Mouse (Mus musculus): Measurements from ENCODE around the gene Noxa1.
A peak's percentile ranks its signal among the peaks of the same experiment; 100 is the strongest.

Noxa1 gene

DNA sequence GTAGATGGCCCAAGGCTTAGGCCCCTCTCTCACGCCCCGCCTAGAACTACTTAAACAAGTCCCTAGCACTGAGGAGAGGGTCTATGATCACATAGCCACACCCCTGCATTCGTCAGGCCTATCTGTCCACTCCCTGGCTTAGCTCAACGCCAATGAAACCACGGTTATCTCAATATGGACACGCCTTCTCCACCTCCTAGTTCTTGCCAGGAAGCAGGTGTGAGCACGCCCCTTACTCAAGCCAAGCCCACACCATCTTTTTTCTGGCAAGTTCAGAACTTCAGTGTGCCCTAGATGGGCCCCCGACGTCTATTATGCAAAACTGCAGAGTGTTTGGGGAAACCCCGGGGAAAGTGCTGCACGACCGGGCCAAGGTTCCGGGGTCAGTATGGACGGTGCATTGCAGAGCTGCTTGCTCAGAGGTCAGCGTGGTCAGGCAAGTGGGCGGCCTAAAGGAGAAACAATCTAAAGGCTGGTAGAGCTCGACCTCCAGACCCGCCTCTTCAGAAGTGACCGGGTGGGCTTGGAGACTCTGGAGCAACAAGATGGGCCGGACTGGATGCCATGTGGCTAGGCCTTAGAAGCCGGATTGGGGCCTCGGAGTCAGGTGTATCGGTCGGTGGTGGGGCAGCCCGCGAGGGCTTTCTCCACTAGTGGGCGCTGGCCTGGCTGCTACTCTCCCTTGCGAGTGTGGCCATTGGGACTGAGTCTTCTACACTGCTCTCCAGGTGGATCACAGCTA is at the start of gene Noxa1:
Gene Noxa1, minus strand, starts transcription at position 41 of the 742 bp plus-strand sequence.
- DNase-seq (ENCODE audit: low spot score in 2 of 2), result no peak

DNA sequence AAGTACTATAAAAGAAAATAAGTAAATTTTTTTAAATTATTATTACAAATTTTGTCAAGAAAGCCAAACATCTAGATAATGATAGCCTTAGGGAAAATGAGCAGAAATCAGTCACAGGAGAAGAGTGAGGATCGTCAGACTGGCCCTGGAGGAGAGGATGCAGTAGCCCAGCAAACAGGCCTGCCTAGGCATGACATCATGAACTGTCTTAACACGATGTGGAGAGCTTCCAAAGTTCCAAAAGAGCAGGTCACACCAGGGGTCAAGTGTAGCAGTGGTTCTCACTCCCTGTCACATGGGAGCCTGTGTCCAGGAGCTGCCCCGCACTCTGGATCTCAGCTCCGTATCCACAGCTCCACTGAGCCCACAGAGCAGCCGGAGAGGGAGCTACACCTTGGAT is 47.0 kb upstream of the Noxa1 start:
- peak in 1 of 2 experiments; percentile 41 for DNase-seq (ENCODE audit: low spot score in 2 of 2)

DNA sequence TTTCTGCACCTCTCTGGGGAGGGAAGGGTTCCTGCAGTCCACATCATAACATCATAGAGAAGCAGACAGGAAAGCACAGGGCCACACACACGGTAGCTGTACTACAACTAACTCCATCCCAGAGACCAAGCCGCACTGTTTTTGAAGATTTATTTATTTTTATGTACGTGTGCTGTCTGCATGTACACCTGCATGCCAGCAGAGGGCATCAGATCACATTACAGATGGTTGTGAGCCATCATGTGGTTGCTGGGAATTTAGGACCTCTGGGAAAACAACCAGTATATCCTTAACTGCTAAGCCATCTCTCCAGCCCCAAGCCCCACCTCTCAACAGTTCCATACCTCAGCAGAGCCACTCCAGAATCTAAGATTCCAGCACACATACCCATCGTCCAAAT is 46.2 kb upstream of the Noxa1 start:
- DNase-seq (ENCODE audit: low spot score in 2 of 2), result no peak

- no peak for DNase-seq (ENCODE audit: low spot score in 2 of 2)
Observed at GRCm38 (mm10) chr2:25137832-25138231, 42.9 kb upstream of the Noxa1 start.

DNA sequence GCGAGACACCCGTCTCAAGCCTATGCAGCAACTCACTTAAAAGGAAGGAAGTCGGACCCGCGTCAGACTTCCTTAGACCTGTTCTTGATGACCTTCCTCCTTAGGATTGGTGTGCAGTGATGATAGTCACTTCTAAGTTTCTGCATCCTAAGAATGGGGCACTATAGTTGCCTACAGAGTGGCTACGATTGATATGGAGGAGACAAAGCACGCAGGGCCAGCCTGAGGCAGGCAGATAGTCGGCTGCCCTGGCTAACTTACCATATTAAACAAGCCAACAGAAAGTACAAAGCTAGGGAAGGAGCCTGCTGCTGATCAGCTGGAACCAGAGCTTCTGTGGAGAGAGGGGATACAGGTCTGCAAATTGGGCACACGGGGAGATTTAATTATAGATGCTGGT is 36.7 kb upstream of the Noxa1 start:
- DNase-seq (ENCODE audit: low spot score in 2 of 2), result no peak

GRCm38 (mm10) chr2:25128072-25128471 is 33.1 kb upstream of the Noxa1 start:
- peak; percentile 64 for DNase-seq (ENCODE audit: low spot score in 2 of 2)

- peak; percentile 38 to 50 for DNase-seq (ENCODE audit: low spot score in 2 of 2)
Observed at GRCm38 (mm10) chr2:25127206-25127605, 32.3 kb upstream of the Noxa1 start.

GRCm38 (mm10) chr2:25126011-25127010 is 31.4 kb upstream of the Noxa1 start:
- DNase-seq (ENCODE audit: low spot score in 2 of 2), result no peak

- no peak for DNase-seq (ENCODE audit: low spot score in 2 of 2)
Observed at GRCm38 (mm10) chr2:25125146-25125545, 30.2 kb upstream of the Noxa1 start.

- no peak for DNase-seq (ENCODE audit: low spot score in 2 of 2)
Observed at GRCm38 (mm10) chr2:25124411-25124810, 29.5 kb upstream of the Noxa1 start.

DNA sequence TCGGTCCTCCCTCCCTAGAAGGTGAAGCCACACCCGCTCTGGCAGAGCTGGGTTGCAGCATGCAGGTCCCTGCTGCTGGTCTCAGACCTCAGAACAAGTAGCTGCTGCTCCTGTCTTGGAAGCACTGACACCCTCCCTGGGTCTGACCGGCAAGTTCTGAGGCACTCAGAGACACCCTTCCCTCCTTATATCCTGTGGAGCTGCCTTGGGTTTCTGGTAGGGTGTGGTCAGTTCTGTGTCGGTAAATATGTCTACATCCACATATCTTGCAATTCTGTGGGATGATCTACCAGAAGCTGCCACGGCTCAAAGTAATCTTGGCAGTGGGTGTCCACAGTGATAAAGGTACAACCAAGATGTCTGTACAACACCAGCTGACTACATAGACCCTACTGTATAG is 28.6 kb upstream of the Noxa1 start:
- DNase-seq (ENCODE audit: low spot score in 2 of 2), result no peak

GRCm38 (mm10) chr2:25122666-25123065 is 27.7 kb upstream of the Noxa1 start:
- no peak for DNase-seq (ENCODE audit: low spot score in 2 of 2)

- DNase-seq (ENCODE audit: low spot score in 2 of 2), result no peak
Observed at GRCm38 (mm10) chr2:25120963-25121362, 26.0 kb upstream of the Noxa1 start.

GRCm38 (mm10) chr2:25115442-25115841 is 20.5 kb upstream of the Noxa1 start:
- DNase-seq (ENCODE audit: low spot score in 2 of 2), result no peak

GRCm38 (mm10) chr2:25114308-25114707 is 19.4 kb upstream of the Noxa1 start:
- DNase-seq (ENCODE audit: low spot score in 2 of 2), result no peak

- DNase-seq (ENCODE audit: low spot score in 2 of 2), result peak; percentile 29 to 61
Observed at GRCm38 (mm10) chr2:25111184-25111791, 16.3 kb upstream of the Noxa1 start.

- DNase-seq (ENCODE audit: low spot score in 2 of 2), result peak; percentile 10 to 35
Observed at GRCm38 (mm10) chr2:25110505-25111183, 15.7 kb upstream of the Noxa1 start.

- no peak for DNase-seq (ENCODE audit: low spot score in 2 of 2)
Observed at GRCm38 (mm10) chr2:25109487-25109886, 14.5 kb upstream of the Noxa1 start.

- DNase-seq (ENCODE audit: low spot score in 2 of 2), result peak; percentile 22 to 39
Observed at GRCm38 (mm10) chr2:25106045-25106444, 11.1 kb upstream of the Noxa1 start.

GRCm38 (mm10) chr2:25104122-25104521 is 9.2 kb upstream of the Noxa1 start:
- DNase-seq (ENCODE audit: low spot score in 2 of 2), result no peak

- no peak for DNase-seq (ENCODE audit: low spot score in 2 of 2)
Observed at GRCm38 (mm10) chr2:25099703-25100102, 4.8 kb upstream of the Noxa1 start.

DNA sequence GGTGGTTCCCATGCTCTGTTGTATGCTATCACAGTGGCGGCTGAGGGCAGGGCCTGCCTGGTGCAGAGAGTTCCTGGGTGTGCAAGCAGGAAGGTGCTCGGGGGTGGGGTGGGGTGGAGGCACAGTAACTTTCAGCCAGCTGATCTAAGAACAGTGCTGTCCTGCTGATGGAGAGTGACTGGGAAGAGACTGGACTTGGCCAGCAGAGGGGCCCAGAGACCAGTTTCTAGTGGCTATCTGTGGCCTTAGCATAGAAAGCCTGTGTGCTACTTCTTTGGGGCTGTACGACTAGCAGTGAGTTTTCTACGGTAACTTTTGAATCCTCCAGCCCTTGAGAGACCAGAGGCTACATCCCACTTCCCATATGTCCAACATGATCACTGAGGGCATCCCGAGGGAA is 4.0 kb upstream of the Noxa1 start:
- DNase-seq (ENCODE audit: low spot score in 2 of 2), result peak; percentile 16 to 17

Measured in heart, adult 9 months (tissue).